Mouse (Mus musculus) embryo, embryonic 10 days (tissue): ENCODE results near the gene Hoxa9.

Source experiments
- DNase-seq: peaks from one replicate; pipeline ENCODE4 v3.0.0-alpha.2; 2015; ENCODE audit warnings: low spot score

The Hoxa9 gene

GRCm38 (mm10) chr6:52216691-52217458 is 14.0 kb downstream of the Hoxa9 start:
- peak; percentile 56 for DNase-seq

GRCm38 (mm10) chr6:52215771-52216535 is 14.9 kb downstream of the Hoxa9 start:
- no peak for DNase-seq

- DNase-seq: no peak
Observed at GRCm38 (mm10) chr6:52215070-52215469, 15.8 kb downstream of the Hoxa9 start.

GRCm38 (mm10) chr6:52214271-52214670 is 16.6 kb downstream of the Hoxa9 start:
- no peak for DNase-seq

GRCm38 (mm10) chr6:52213119-52213986 is 17.5 kb downstream of the Hoxa9 start, which contains the start of the genes Hoxa3 and Gm28308:
Gene Hoxa3, minus strand, starts transcription at chr6:52213336.
Gene Gm28308, minus strand, starts transcription at chr6:52213339.
- no peak for DNase-seq

- no peak for DNase-seq
Observed at GRCm38 (mm10) chr6:52212556-52213118, 18.3 kb downstream of the Hoxa9 start.

GRCm38 (mm10) chr6:52211961-52212360 is 18.9 kb downstream of the Hoxa9 start:
- no peak for DNase-seq

GRCm38 (mm10) chr6:52211170-52211935 is 19.5 kb downstream of the Hoxa9 start:
- peak; percentile 87 for DNase-seq

- DNase-seq: no peak
Observed at GRCm38 (mm10) chr6:52209685-52210046, 21.2 kb downstream of the Hoxa9 start.

GRCm38 (mm10) chr6:52208868-52209684 is 21.8 kb downstream of the Hoxa9 start:
- DNase-seq: no peak

- no peak for DNase-seq
Observed at GRCm38 (mm10) chr6:52208072-52208867, 22.6 kb downstream of the Hoxa9 start, which contains the start of gene Hoxa6. Gene Hoxa6, minus strand, starts transcription at chr6:52208722.

GRCm38 (mm10) chr6:52207684-52207976 is 23.3 kb downstream of the Hoxa9 start:
- no peak for DNase-seq

- DNase-seq: no peak
Observed at GRCm38 (mm10) chr6:52206882-52207683, 23.8 kb downstream of the Hoxa9 start.

- no peak for DNase-seq
Observed at GRCm38 (mm10) chr6:52205638-52206621, 25.0 kb downstream of the Hoxa9 start.

GRCm38 (mm10) chr6:52205221-52205620 is 25.7 kb downstream of the Hoxa9 start:
- DNase-seq: no peak

- peak; percentile 91 for DNase-seq
Observed at GRCm38 (mm10) chr6:52204050-52204752, 26.7 kb downstream of the Hoxa9 start, which contains the start of gene Hoxa5. Gene Hoxa5, minus strand, starts transcription at chr6:52204587.
